Mouse (Mus musculus) spleen, adult 2 months (tissue): ENCODE results near the gene Trabd2b. TPM values are rescaled to one million over a fixed set of nuclear protein-coding genes. Genes with fewer than 3 reads are reported as not detected.

ENCODE experiments used
- DNase-seq, 2 experiments: peaks; one replicate each; pipeline versions ENCODE4 v3.0.0 to v3.0.0-alpha.2; 2012 to 2021; ENCODE audit warnings: low spot score in 2 of 2, low read depth in 1 of 2
- H3K27ac ChIP-seq: fragments of 200-500 bp; 2 replicates; pipeline ENCODE4 v1.5.1; 2012; ENCODE audit warnings: low read length, inconsistent platforms; ENCODE audit not compliant: insufficient read depth
- H3K27me3 ChIP-seq: fragments of 200-500 bp; 2 replicates; pipeline ENCODE4 v1.6.1; 2012; ENCODE audit warnings: mild to moderate bottlenecking, moderate library complexity, low read length, inconsistent platforms; ENCODE audit not compliant: control insufficient read depth, insufficient read depth
- H3K36me3 ChIP-seq: fragments of 200-500 bp; 2 replicates; pipeline ENCODE4 v1.6.1; 2012; ENCODE audit warnings: mild to moderate bottlenecking, low read length, inconsistent platforms; ENCODE audit not compliant: control insufficient read depth, insufficient read depth
- H3K4me1 ChIP-seq: fragments of 200-500 bp; 2 replicates; pipeline ENCODE4 v1.6.1; 2011; ENCODE audit warnings: inconsistent platforms; ENCODE audit not compliant: control insufficient read depth, insufficient read depth, insufficient read length
- H3K4me3 ChIP-seq: fragments of 200-500 bp; 2 replicates; pipeline ENCODE4 v1.5.1; 2011; ENCODE audit warnings: mild to moderate bottlenecking, inconsistent platforms; ENCODE audit not compliant: insufficient read depth, insufficient read length; ENCODE audit errors: extremely low read depth
- CTCF ChIP-seq: fragments of 200-500 bp; IDR thresholded peaks from 2 replicates; pipeline ENCODE4 v1.5.1; 2011; ENCODE audit warnings: mild to moderate bottlenecking, inconsistent platforms; ENCODE audit not compliant: insufficient read depth, insufficient read length, insufficient replicate concordance; ENCODE audit errors: extremely low read depth
- POLR2A ChIP-seq: fragments of 200-500 bp; IDR thresholded peaks from 2 replicates; pipeline ENCODE4 v1.6.1; 2011; ENCODE audit warnings: low read depth, low read length, inconsistent platforms
- WGBS: fragments of 180-500 bp; shearing (Covaris S2); methylation state at CpG from one replicate; pipeline ENCODE4 v1.1.7; 2018; 5-methylcytosine and 5-hydroxymethylcytosine counted together
- polyA plus RNA-seq: library from polyadenylated mRNA; depleted of rRNA; stranded (reverse); fragments of >200 nt; gene quantifications from 2 replicates; pipeline ENCODE4 v1.2.3, GENCODE M21; 2012

Trabd2b gene
- polyA plus RNA-seq, 1 experiment, result 0.42 TPM

GRCm38 (mm10) chr4:114637120-114637519 is 230.6 kb downstream of the Trabd2b start:
- 12% methylated on average over 3 of the region's 3 CpGs for WGBS
- DNase-seq, result no peak
- TF ChIP-seq POLR2A (no peak), CTCF (peak; percentile 17; the same call in 1 of the 2 replicates)
- Histone ChIP-seq H3K36me3 (no peaks in the 10 kb centered on the region), H3K27me3 (no peaks in the 10 kb centered on the region), H3K4me1 (no peaks in the 10 kb centered on the region), H3K4me3 (no peak overlapping the region), H3K27ac (no peak overlapping the region)

- DNase-seq, result no peak
- TF ChIP-seq POLR2A, result no peak
- Histone ChIP-seq H3K36me3 (no peaks in the 10 kb centered on the region), H3K27me3 (no peaks in the 10 kb centered on the region), H3K4me3 (no peak overlapping the region), H3K4me1 (no peaks in the 10 kb centered on the region), H3K27ac (no peak overlapping the region)
- 63% methylated on average over 4 of the region's 4 CpGs for WGBS
These were observed 235.9 kb downstream of the Trabd2b start for GRCm38 (mm10) chr4:114642469-114642868.

DNA sequence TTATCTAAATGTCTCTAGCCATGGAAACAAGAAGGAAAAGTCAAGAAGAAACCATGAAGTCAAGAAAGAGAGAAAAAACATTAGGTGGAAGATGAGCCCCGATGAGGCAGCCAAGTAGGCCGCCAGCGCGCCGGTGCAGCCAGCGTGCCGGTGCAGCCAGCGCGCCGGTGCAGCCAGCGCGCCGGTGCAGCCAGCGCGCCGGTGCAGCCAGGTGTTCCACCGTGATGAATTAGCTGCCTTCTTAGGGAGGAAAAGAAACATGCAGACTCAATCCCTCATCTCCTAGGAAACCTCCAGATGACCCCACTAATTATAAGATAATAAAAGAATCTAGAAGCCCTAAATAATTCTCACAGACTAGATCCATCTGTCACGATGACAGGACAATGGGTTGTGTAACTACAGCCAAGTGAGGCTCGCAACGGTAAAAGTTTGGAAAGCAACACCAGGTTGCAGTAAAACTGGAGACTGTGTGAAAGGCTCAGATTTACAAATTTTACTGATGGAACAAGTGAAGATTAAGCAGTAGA is 237.2 kb downstream of the Trabd2b start:
- Histone ChIP-seq H3K27me3 (no peaks in the 10 kb centered on the region), H3K4me3 (no peak overlapping the region), H3K4me1 (no peaks in the 10 kb centered on the region), H3K27ac (no peak overlapping the region), H3K36me3 (no peaks in the 10 kb centered on the region)
- 96% methylated on average over 20 of the region's 20 CpGs for WGBS
- TF ChIP-seq CTCF (no peak), POLR2A (no peak)
- no peak for DNase-seq

GRCm38 (mm10) chr4:114645341-114645740 is 238.8 kb downstream of the Trabd2b start:
- Histone ChIP-seq H3K27ac (no peak overlapping the region), H3K36me3 (no peaks in the 10 kb centered on the region), H3K27me3 (no peaks in the 10 kb centered on the region), H3K4me1 (no peaks in the 10 kb centered on the region), H3K4me3 (no peak overlapping the region)
- TF ChIP-seq POLR2A, result no peak
- TF ChIP-seq CTCF, result no peak
- no peak for DNase-seq

DNA sequence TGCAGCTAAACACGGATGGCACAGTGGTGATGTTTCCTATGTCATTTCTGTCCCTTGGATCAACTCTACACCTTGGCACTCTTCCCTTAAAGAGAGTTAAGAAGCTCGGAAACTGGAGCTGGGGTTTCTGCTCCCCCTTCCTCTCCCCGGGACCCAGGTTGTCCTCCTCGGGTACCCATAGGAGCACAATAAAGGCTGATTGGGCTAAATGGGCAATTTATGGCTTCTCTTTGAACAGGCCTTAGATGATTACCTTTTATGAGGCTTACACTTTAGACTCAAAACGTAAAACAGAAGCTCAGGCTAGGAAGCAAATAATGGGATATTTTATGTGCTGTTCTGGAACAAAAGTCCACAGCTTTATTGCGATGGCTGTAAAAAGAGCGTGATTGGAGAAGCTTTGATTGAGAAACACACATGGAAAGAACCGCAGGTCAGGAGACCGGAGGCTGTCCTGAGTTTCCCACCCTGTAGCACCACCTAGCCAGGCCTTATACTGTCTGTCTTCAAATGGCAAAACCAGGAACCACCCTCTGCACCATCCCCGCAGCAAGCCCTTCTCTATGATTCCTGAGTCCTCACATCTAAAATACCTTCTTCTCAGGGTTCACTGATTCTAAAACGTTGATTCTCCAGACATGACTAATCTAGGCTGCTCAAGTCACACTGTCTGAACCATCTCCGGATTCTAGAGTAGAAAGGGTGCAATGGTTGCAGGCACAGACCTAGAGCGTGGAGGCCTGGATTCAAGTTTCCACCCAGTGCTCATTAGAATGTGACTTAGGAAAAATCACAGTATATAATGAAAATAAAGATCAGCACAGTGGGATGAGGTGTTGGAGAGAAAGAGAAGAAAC is 240.5 kb downstream of the Trabd2b start:
- Histone ChIP-seq H3K27me3 (no peaks in the 10 kb centered on the region), H3K27ac (no peak overlapping the region), H3K4me3 (no peak overlapping the region), H3K36me3 (no peaks in the 10 kb centered on the region), H3K4me1 (peaks cover 5% of the 10 kb centered on the region; the same call in 1 of the 2 replicates)
- WGBS, result 81% methylated on average over 13 of the region's 13 CpGs
- TF ChIP-seq POLR2A (no peak), CTCF (no peak)
- no peak for DNase-seq

GRCm38 (mm10) chr4:114647689-114648088 is 241.2 kb downstream of the Trabd2b start:
- 19% methylated on average over 4 of the region's 4 CpGs for WGBS
- TF ChIP-seq POLR2A (no peak), CTCF (peak; percentile 97)
- no peaks in the 10 kb centered on the region for H3K36me3 ChIP-seq
- no peak overlapping the region for H3K27ac ChIP-seq
- H3K4me3 ChIP-seq, result no peak overlapping the region
- peaks cover 6% of the 10 kb centered on the region; the same call in 1 of the 2 replicates for H3K4me1 ChIP-seq
- peak in 1 of 2 experiments; percentile 63 for DNase-seq
- H3K27me3 ChIP-seq, result no peaks in the 10 kb centered on the region

GRCm38 (mm10) chr4:114648532-114649074 is 242.1 kb downstream of the Trabd2b start:
- DNase-seq, result no peak
- 94% methylated on average over 28 of the region's 28 CpGs for WGBS

More at GRCm38 (mm10) chr4:114648532-114649074, 242.1 kb downstream of the Trabd2b start:
- peaks cover 11% of the 10 kb centered on the region; the same call in 1 of the 2 replicates for H3K4me1 ChIP-seq
- TF ChIP-seq CTCF (no peak), POLR2A (no peak)
- no peak overlapping the region for H3K27ac ChIP-seq
- no peaks in the 10 kb centered on the region for H3K36me3 ChIP-seq
- H3K4me3 ChIP-seq, result no peak overlapping the region
- no peaks in the 10 kb centered on the region for H3K27me3 ChIP-seq
